Mouse (Mus musculus) spleen, postnatal 14 days (tissue): ENCODE results near the gene Trafd1.
A peak's percentile ranks its signal among the peaks of the same experiment; 100 is the strongest.

ENCODE experiments used
- DNase-seq, 2 experiments: peaks; one replicate each; pipeline ENCODE4 v3.0.0; 2021 to 2022; ENCODE audit warnings: low spot score in 2 of 2

Gene Trafd1

GRCm38 (mm10) chr5:121385461-121386119, at the start of gene Trafd1:
Gene Trafd1 (minus strand): TSS chr5:121385632.
- DNase-seq, result peak; percentile 86 to 89

GRCm38 (mm10) chr5:121428954-121429353, 43.5 kb upstream of the Trafd1 start:
- no peak for DNase-seq

- DNase-seq, result no peak
Observed at GRCm38 (mm10) chr5:121423297-121423696, 37.9 kb upstream of the Trafd1 start.

GRCm38 (mm10) chr5:121422787-121423186, 37.4 kb upstream of the Trafd1 start:
- DNase-seq, result no peak

GRCm38 (mm10) chr5:121420721-121421120, 35.3 kb upstream of the Trafd1 start:
- DNase-seq, result no peak

- DNase-seq, result no peak
Observed at GRCm38 (mm10) chr5:121410975-121411374, 25.5 kb upstream of the Trafd1 start.

- no peak for DNase-seq
Observed at GRCm38 (mm10) chr5:121407856-121408255, 22.4 kb upstream of the Trafd1 start.

DNA sequence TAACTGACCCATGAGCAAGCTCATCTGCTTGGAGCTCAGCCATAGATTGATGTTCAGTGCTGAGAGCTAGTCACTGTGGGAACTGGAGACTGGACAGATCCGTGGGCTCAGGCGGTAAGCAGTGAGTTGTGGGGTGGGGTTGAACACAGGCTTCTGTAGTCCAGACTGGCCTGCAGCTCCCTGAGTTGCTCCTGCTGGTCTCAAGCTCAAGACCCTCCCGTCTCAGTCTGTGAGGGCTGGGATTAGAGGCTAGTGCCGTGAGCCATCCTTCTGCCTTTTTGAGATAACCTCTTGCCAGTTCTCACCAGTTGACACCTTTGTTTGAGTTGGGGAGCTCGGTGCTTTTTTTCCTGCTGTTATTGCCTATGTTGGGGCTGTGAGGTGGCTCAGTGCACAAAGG, 15.4 kb upstream of the Trafd1 start:
- DNase-seq, result no peak

- DNase-seq, result no peak
Observed at GRCm38 (mm10) chr5:121400064-121400463, 14.6 kb upstream of the Trafd1 start.

GRCm38 (mm10) chr5:121399540-121399939, 14.1 kb upstream of the Trafd1 start:
- DNase-seq, result no peak

DNA sequence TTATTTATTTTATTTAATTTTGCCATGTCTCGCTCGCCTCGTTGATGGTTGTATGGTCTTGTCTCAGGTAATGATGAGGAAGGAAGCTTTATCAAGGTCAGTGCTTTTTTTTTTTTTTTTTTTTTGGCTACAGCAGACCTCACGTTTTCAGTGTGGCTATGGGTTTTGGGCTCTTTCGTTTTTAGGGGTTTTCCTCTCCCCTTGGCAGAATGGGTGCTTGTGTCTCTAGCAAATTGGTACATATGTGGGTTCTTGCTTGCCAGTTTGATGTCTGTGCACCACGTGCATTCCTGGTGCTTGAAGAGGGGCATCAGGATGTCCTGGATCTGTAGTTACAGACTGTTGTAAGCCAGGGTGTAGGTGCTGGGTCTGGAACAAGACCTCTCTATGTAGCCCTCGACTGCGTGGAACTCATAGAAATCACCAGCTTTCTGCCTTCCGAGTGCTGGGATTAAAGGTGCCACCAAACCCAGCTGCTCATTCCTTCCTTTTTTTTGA, 13.6 kb upstream of the Trafd1 start:
- DNase-seq, result no peak

DNA sequence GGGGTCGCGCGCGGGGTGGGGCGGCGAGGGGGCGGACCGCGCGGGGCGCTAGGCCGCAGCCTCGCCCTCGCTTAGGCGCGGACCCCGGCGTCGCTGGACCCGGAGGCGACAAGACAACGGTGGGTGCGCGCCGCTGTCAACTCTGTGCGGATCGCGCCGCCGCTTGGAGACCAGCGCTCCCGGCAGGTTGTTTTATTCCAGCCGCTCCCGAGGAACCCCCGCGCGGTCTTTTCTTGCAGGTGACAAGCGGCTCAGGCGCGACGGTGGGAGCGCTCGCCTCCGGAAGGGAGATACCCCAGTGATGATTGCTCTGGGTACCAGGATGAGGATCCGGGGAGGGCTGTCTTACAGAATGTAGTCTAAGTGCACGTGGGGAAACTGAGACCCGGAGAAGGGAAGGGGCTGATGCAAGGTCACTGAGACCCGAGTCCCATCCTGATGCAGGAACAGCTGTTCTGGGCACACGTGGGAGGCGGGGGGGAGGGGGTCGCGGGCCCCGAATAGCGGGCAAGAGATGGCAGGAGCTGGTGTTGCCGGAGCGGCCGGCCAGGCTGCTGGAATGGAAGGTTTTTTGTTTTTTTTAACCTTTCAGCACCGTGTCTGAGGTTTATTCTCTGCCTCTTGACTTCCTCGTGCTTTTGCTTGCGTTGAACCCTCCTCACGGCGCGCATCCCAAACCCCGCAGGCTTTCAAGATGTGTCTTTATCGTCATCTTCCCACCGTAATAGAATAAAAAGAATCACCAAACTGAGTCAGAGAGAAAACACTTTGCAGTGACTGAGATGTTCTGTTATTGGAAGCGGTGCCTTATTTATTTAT, 12.9 kb upstream of the Trafd1 start:
- DNase-seq, result no peak

GRCm38 (mm10) chr5:121397187-121398145, 12.0 kb upstream of the Trafd1 start, which contains the start of gene Naa25:
Gene Naa25 (plus strand): TSS chr5:121397936.
- peak; percentile 92 to 93 for DNase-seq

DNA sequence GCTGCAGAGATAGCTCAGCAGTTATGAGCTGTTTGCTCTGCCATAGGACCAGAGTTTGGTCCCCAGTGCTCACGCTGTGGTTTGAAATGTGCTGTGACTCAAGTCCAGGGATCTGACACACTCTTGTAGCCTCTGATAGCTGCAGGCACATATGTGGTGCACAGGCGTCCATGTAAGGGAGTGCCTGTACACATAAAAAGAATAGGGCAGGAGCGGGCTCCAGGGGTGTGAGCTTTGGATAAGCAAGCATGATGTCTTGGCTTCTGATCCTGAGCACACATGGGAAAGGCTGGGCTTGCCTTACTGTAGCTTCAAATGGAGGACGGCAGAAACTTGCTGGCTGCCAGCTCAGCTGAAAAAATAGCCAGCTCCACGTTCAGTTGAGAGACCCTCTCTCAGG, 10.2 kb upstream of the Trafd1 start:
- no peak for DNase-seq

DNA sequence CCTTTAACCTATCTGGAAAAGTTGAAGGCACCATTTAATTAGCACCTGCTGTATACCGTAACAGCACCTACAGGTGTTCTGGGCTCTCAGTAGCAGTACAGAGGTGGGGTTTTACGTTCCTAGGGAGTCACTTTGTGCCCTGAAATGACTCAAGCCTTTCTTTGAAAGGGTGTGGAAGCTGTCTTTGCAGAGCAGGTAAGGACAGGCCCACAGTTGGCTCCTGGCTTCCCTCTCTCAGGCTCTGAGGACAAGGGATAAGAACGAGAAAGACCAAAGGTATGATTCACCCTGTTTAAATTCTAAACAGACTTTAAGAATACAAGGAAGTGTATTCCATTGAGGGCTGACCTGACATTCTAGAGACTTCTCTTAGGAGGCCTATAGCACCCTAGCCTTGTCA, 8.0 kb upstream of the Trafd1 start:
- no peak for DNase-seq

GRCm38 (mm10) chr5:121392667-121393380, 7.4 kb upstream of the Trafd1 start:
- peak in 1 of 2 experiments; percentile 33 for DNase-seq

DNA sequence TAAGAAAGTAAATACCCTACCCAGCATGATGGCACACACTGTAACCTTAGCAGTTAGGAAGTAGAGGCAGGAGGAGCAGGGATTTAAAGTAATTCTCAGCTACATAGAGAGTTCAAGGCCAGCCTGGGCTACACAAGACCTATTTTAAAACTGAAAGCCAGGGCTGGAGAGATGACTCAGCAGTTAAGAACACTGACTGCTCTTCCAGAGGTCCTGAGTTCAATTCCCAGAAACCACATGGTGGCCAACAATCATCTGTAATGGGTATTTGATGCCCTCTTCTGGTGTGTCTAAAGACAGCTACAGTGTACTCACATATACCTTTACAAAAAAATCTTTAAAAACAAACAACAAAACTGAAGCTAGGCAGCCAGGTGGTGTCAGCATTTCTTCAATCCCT, 4.3 kb upstream of the Trafd1 start:
- DNase-seq, result no peak

DNA sequence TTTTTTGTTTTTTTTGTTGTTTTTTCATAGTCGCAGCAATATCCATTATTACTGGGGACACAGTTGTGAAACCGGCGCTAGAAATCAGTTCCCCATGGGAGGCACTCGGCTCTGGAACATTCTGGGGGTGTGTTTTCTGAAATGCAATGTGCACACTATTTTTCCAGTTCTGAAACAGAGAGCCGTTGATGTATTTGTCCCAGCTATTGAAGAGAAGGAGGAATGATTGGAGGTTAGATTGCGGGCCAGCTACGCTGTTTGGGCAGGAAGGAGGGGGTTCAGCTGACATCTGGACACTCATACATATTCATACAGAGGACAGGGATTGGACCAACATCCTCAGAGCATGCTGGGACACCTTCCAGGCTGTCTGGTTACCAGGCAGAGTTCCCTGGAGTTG, 3.7 kb upstream of the Trafd1 start:
- no peak for DNase-seq

- no peak for DNase-seq
Observed at GRCm38 (mm10) chr5:121387126-121387525, 1.7 kb upstream of the Trafd1 start.

GRCm38 (mm10) chr5:121386120-121386909, 883 bp upstream of the Trafd1 start:
- DNase-seq, result no peak
